Mouse (Mus musculus): Measurements from ENCODE around the gene Gm11084. TPM values are rescaled to one million over a fixed set of nuclear protein-coding genes. Genes with fewer than 3 reads are reported as not detected.

Gene Gm11084
- polyA plus RNA-seq, 1 experiment from 2014 or later, result not detected

DNA sequence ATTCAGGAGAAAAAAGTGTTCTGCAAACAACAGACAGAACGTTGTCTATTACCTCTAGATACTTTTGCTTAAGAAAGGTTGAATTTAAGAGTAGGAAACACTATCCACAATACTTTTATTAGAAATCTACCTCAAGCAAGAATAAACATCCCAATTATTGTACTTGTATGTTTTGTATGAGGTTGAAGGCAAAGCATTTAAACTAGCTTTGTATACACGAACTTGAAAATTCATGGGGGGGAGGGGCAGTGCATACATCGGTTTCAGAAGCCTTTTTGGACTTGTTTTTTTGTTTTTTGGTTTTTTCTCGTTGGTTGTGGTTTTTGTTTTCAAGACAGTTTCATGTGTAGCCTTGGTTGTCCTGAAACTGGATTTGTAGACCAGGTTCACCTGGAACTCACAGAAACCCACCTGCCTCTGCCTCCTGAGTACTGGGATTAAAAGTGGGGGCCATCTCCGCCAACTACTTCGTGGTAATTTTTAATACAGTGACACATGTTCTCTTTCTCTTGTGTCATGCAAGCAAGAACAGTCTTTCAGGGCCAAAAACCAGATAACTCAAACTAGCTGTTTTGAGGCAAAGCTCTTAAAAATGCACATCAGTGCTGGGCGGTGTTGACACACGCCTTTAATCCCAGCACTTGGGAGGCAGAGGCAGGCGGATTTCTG is 4.9 kb downstream of the Gm11084 start:
- H3K27me3 ChIP-seq (ENCODE audit: insufficient read depth, low read length), result no peaks in the 10 kb centered on the region
- 71% methylated on average over 9 of the region's 9 CpGs for WGBS
- peak overlapping the region; percentile 89 for H3K4me2 ChIP-seq
- ATAC-seq (ENCODE audit: insufficient read depth), result no peak
- H3K27ac ChIP-seq (ENCODE audit: low read depth), result 0 out of 2 replicates have a peak overlapping the region, but pooled peaks have one; percentile 100
- no peaks in the 10 kb centered on the region for H3K4me1 ChIP-seq (ENCODE audit: insufficient read depth)
- H3K9ac ChIP-seq, result peak overlapping the region; percentile 95
- H3K36me3 ChIP-seq (ENCODE audit: insufficient read depth), result 0 out of 2 replicates have a peak, but pooled peaks cover 5% of the 10 kb centered on the region
- H3K4me3 ChIP-seq (ENCODE audit: low read depth, low read length), result peak overlapping the region; percentile 87
- TF ChIP-seq CTCF (IDR thresholded peaks at IDR 0.05; ENCODE audit: low read depth), result no peak
- H3K9me3 ChIP-seq (ENCODE audit: low read depth, low read length), result no peaks in the 10 kb centered on the region
- no peak for DNase-seq

DNA sequence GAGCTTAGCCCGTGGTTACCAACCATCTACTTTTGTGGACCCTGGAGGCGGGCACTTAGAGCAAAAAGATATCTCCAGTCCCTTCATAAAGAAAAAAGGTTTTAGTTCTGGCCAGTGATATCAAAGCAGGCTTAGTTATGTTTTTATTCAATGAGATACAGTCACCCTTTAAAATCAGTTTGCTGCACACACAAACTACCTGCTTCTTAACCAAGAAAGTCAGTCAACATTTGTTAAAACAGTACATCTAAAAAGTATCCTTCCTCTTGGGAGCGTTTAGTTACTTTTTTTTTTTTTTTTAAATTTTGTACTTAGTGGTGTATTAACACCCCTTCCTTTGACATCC is 5.5 kb downstream of the Gm11084 start:
- 11% methylated on average over 3 of the region's 3 CpGs for WGBS
- Histone ChIP-seq H3K27me3 (ENCODE audit: insufficient read depth, low read length) (no peaks in the 10 kb centered on the region), H3K9ac (peak overlapping the region; percentile 95), H3K4me1 (ENCODE audit: insufficient read depth) (0 out of 2 replicates have a peak, but pooled peaks cover 1% of the 10 kb centered on the region), H3K9me3 (ENCODE audit: low read depth, low read length) (no peaks in the 10 kb centered on the region), H3K27ac (ENCODE audit: low read depth) (peak overlapping the region; percentile 100), H3K4me3 (ENCODE audit: low read depth, low read length) (peak overlapping the region; percentile 87), H3K36me3 (ENCODE audit: insufficient read depth) (0 out of 2 replicates have a peak, but pooled peaks cover 8% of the 10 kb centered on the region), H3K4me2 (peak overlapping the region; percentile 89)
- no peak for ATAC-seq (ENCODE audit: insufficient read depth)
- DNase-seq, result no peak
- no peak for TF ChIP-seq CTCF (IDR thresholded peaks at IDR 0.05; ENCODE audit: low read depth)

DNA sequence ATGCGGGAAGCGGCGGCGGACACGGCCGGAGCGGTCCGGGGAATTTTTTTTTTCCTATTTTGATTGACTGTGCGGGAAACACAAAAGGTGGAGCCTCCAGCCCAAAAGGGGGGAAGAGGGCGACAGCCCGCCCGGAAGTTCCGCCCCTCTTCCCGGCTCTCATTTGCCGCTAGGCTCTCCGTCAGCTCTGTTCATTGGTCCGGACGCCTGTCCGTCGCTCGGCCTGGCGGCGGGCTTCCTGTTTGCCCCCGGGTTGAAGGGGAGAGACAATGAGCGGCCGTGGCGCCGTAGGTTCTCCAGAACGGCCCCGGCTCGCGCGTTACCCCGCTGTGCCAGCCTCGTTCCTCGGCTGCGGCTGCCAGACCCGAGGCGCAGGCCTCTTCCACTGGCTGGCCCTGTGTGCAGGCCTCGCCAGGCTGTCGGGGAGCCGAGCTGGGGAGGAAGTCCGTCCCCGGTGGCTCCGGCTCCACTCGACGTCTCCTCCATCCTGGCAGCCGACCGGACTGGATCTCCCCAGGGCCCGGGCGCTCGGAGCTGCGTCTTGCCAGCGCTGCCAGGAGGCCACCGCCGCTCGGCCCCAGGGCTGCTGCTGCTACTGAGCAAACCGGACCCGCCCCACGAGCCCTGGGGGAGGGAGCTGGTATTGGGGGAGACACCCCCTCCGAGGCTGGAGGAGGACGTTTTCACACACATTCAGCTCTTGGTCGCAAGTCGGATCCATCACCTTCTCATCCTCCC is 6.0 kb downstream of the Gm11084 start, which contains the start of gene Sp3:
Gene Sp3 (minus strand): TSS at position 110 of the 738 bp plus-strand sequence.
- Histone ChIP-seq H3K9ac (peak within 1 kb of the TSS; percentile 95), H3K4me1 (ENCODE audit: insufficient read depth) (0 out of 2 replicates have a peak, but pooled peaks cover 6% of the 10 kb centered on the region), H3K9me3 (ENCODE audit: low read depth, low read length) (no peaks in the 10 kb centered on the region), H3K36me3 (ENCODE audit: insufficient read depth) (0 out of 2 replicates have a peak, but pooled peaks cover 10% of the 10 kb centered on the region), H3K27me3 (ENCODE audit: insufficient read depth, low read length) (no peaks in the 10 kb centered on the region), H3K4me3 (ENCODE audit: low read depth, low read length) (peak within 1 kb of the TSS; percentile 87), H3K27ac (ENCODE audit: low read depth) (peak within 1 kb of the TSS; percentile 100), H3K4me2 (peak within 1 kb of the TSS; percentile 89)
- ATAC-seq (ENCODE audit: insufficient read depth) (peak; percentile 90), DNase-seq (peak; percentile 99)
- no peak for TF ChIP-seq CTCF (IDR thresholded peaks at IDR 0.05; ENCODE audit: low read depth)
- under 1% methylated on average over 64 of the region's 64 CpGs for WGBS

DNA sequence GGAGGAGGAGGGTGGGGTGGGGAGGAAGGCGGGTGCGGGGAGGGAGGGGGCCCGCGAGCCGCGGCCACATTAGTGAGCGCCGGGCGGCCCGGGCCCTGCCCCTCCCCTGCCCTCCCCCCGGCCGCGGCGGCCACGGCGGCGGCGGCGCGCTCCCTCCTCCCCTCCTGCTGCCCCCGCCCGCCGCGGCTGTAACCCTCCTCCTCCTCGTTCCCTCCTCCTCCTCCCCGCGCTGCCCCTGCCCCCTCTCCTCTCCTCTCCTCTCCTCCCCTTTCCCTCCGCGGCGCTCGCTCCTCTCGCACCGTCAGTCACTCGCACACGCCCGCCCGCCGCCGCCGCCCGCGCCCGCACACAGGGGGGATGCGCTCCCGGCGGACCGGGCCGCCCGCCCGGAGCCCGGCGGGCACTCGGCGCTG is 6.9 kb downstream of the Gm11084 start:
- peak; percentile 65 for ATAC-seq (ENCODE audit: insufficient read depth)
- H3K36me3 ChIP-seq (ENCODE audit: insufficient read depth), result 0 out of 2 replicates have a peak, but pooled peaks cover 10% of the 10 kb centered on the region
- H3K4me3 ChIP-seq (ENCODE audit: low read depth, low read length), result peak overlapping the region; percentile 87
- no peaks in the 10 kb centered on the region for H3K9me3 ChIP-seq (ENCODE audit: low read depth, low read length)
- H3K27ac ChIP-seq (ENCODE audit: low read depth), result peak overlapping the region; percentile 100
- WGBS, result 2% methylated on average over 27 of the region's 54 CpGs
- DNase-seq, result peak; percentile 87
- TF ChIP-seq CTCF (IDR thresholded peaks at IDR 0.05; ENCODE audit: low read depth), result no peak
- H3K9ac ChIP-seq, result peak overlapping the region; percentile 95
- 0 out of 2 replicates have a peak, but pooled peaks cover 6% of the 10 kb centered on the region for H3K4me1 ChIP-seq (ENCODE audit: insufficient read depth)
- H3K27me3 ChIP-seq (ENCODE audit: insufficient read depth, low read length), result no peaks in the 10 kb centered on the region
- peak overlapping the region; percentile 89 for H3K4me2 ChIP-seq

DNA sequence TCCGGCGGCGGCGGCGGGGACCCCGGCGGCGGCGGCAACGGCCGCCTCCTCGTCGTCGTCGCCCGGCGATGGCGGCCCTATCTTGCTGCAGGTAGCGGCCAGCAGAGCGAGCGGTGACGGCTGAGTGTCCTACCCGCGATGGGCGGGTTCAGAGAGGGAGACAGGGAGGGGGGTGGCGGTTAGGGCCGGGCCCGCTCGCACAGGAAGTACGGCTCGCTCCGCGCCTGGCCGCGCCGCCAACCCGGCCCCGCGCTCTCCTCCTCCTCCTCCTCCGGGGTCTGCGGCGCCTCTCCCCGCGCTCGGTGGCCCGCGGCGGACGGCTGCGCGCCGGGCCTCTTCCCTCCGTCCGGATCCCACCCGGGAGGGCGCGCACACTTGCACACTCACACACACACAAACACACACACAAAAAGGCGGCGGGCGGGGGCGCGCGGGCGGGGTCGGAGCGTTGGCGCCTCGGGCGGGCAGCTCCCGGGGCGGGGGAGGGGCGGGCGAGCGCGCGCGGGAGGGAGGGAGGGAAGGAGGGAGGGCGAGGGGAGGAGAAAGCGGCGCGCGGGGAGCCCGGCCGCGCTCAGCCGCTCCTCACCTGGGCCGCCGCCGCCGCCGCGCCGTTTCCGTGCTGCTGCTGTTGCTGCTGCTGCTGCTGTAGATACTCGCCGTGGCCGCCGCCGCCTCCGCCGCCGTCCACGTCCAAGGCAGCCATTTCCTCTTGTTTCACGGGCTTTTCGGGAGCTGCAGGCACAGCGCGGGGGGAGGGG is 7.4 kb downstream of the Gm11084 start:
- Histone ChIP-seq H3K4me1 (ENCODE audit: insufficient read depth) (0 out of 2 replicates have a peak, but pooled peaks cover 6% of the 10 kb centered on the region), H3K4me3 (ENCODE audit: low read depth, low read length) (peak overlapping the region; percentile 87), H3K9ac (peak overlapping the region; percentile 95), H3K27me3 (ENCODE audit: insufficient read depth, low read length) (no peaks in the 10 kb centered on the region), H3K36me3 (ENCODE audit: insufficient read depth) (0 out of 2 replicates have a peak, but pooled peaks cover 10% of the 10 kb centered on the region), H3K27ac (ENCODE audit: low read depth) (peak overlapping the region; percentile 100), H3K4me2 (peak overlapping the region; percentile 89), H3K9me3 (ENCODE audit: low read depth, low read length) (no peaks in the 10 kb centered on the region)
- no peak for TF ChIP-seq CTCF (IDR thresholded peaks at IDR 0.05; ENCODE audit: low read depth)
- WGBS, result 0% methylated on average over 22 of the region's 107 CpGs
- peak; percentile 86 for ATAC-seq (ENCODE audit: insufficient read depth)
- DNase-seq, result peak; percentile 88

DNA sequence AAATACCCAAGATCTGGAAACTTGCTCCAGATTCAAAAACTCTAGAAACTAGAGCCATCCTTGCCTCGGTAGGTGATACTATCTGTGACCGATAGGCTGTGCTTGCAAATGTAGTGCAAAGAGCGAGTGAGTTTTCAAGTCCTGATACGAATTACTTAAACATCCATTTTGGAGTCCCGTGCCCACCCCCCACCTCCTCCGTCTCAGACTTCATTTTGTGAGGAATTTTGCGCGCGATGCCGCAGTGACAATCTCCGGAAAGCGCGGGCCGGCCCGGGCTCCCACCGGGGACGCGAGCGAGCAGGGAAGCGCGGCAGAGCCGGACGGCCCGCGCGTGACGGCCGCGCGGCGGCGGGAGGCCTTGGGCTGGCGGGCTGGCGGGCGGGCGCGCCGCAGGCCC is 8.0 kb downstream of the Gm11084 start:
- Histone ChIP-seq H3K4me3 (ENCODE audit: low read depth, low read length) (peak overlapping the region; percentile 87), H3K27me3 (ENCODE audit: insufficient read depth, low read length) (no peaks in the 10 kb centered on the region), H3K4me2 (peak overlapping the region; percentile 89), H3K4me1 (ENCODE audit: insufficient read depth) (0 out of 2 replicates have a peak, but pooled peaks cover 6% of the 10 kb centered on the region), H3K36me3 (ENCODE audit: insufficient read depth) (0 out of 2 replicates have a peak, but pooled peaks cover 10% of the 10 kb centered on the region), H3K9ac (peak overlapping the region; percentile 95), H3K9me3 (ENCODE audit: low read depth, low read length) (no peaks in the 10 kb centered on the region), H3K27ac (ENCODE audit: low read depth) (peak overlapping the region; percentile 100)
- peak; percentile 80 for DNase-seq
- peak; percentile 68 for TF ChIP-seq CTCF (IDR thresholded peaks at IDR 0.05; ENCODE audit: low read depth)
- under 1% methylated on average over 38 of the region's 38 CpGs for WGBS
- ATAC-seq (ENCODE audit: insufficient read depth), result peak; percentile 13; the same call in 1 of the 2 replicates
